Mouse (Mus musculus): Measurements from ENCODE around the gene Midn. TPM values are rescaled to one million over a fixed set of nuclear protein-coding genes. Genes with fewer than 3 reads are reported as not detected.

Midn gene
- polyA plus RNA-seq, 1 experiment, result 67.4 TPM

DNA sequence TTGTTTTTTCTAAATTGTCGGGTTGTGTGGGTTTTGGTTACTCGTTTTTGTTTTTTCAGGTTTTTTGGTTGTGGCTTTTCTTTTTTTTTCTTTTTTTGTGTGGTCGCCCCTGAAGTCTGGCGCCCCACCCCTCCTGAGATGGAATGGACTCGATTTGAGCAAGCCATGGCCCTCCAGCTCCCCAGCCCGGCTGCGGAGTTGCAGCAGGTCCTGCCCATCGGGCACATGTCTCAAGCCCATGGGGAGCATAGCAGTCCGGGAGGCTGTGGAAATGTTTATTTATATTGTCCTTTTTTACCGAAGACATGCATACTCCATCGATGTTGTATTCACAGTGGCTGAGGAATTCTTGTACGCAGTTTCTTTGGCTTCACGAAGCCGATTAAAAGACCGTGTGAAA is 23.2 kb downstream of the Midn start:
- no peaks in the 10 kb centered on the region for H3K9me3 ChIP-seq (replicated peaks; ENCODE audit: control insufficient read depth, insufficient read depth, low read length, poor library complexity, severe bottlenecking)
- no peaks in the 10 kb centered on the region for H3K27me3 ChIP-seq (ENCODE audit: control insufficient read depth, insufficient read depth, low read length, poor library complexity, severe bottlenecking)
- peaks cover 2% of the 10 kb centered on the region for H3K4me1 ChIP-seq (ENCODE audit: control insufficient read depth, insufficient read depth, low read length)
- peak overlapping the region; percentile 44; the same call in 1 of the 2 replicates for H3K9ac ChIP-seq (ENCODE audit: low read depth, poor library complexity, severe bottlenecking)
- H3K36me3 ChIP-seq (ENCODE audit: control insufficient read depth, insufficient read depth, low read length, poor library complexity, severe bottlenecking), result peaks cover 11% of the 10 kb centered on the region
- no peak for TF ChIP-seq POLR2A (IDR thresholded peaks at IDR 0.05; ENCODE audit: insufficient read depth, low read length)
- no peak for TF ChIP-seq EP300 (IDR thresholded peaks at IDR 0.05; ENCODE audit: insufficient read depth, low read depth, low read length)
- no peak for TF ChIP-seq CTCF (IDR thresholded peaks at IDR 0.05; ENCODE audit: low read depth, low read length)
- H3K4me3 ChIP-seq (ENCODE audit: low read depth, low read length), result peak overlapping the region; percentile 35
- no peak overlapping the region for H3K27ac ChIP-seq (ENCODE audit: insufficient read depth, low read length)

DNA sequence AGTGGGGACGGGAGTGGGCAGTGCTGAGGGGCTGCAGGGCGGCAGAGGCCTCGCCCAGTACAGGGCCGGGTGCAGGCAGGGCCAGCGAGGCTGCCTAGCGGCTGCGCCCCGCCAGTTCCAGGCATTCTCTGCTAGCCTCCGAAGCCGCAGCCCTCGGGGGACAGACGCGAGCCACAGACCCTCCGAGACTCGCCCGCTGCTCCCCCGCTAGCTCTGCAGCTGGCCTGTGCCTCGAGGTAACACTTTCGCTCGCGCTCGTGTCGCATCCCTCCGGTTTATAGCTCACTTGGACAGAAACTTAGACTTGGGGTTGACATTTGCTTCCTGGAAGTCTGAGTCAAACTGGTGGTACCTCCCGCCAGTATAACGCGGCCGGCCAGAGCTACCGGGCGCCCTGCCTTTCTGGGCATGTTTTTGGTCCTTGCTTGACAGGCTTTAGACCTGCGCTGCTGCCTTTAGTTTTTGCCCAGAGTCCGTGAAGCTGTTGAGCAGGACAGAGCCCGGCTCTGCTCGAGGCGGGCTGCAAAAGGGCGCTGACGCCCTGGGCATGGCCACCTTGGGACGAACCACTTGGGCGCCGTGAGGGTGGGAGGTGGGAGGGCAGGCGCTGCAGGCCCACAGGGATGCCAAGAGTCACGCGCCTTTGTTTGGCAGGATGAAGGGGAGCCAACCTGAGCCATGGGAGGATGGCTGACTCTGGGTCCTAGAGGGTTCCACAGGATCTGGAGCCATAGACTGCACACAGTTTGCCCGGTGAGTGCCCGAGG is 23.9 kb downstream of the Midn start:
- peaks cover 2% of the 10 kb centered on the region for H3K4me1 ChIP-seq (ENCODE audit: control insufficient read depth, insufficient read depth, low read length)
- no peaks in the 10 kb centered on the region for H3K9me3 ChIP-seq (replicated peaks; ENCODE audit: control insufficient read depth, insufficient read depth, low read length, poor library complexity, severe bottlenecking)
- peak overlapping the region; percentile 26; the same call in 1 of the 2 replicates for H3K27ac ChIP-seq (ENCODE audit: insufficient read depth, low read length)
- H3K4me3 ChIP-seq (ENCODE audit: low read depth, low read length), result peak overlapping the region; percentile 35
- H3K27me3 ChIP-seq (ENCODE audit: control insufficient read depth, insufficient read depth, low read length, poor library complexity, severe bottlenecking), result no peaks in the 10 kb centered on the region
- TF ChIP-seq EP300 (IDR thresholded peaks at IDR 0.05; ENCODE audit: insufficient read depth, low read depth, low read length) (no peak), CTCF (IDR thresholded peaks at IDR 0.05; ENCODE audit: low read depth, low read length) (no peak), POLR2A (IDR thresholded peaks at IDR 0.05; ENCODE audit: insufficient read depth, low read length) (no peak)
- peak overlapping the region; percentile 44 for H3K9ac ChIP-seq (ENCODE audit: low read depth, poor library complexity, severe bottlenecking)
- peaks cover 11% of the 10 kb centered on the region for H3K36me3 ChIP-seq (ENCODE audit: control insufficient read depth, insufficient read depth, low read length, poor library complexity, severe bottlenecking)

DNA sequence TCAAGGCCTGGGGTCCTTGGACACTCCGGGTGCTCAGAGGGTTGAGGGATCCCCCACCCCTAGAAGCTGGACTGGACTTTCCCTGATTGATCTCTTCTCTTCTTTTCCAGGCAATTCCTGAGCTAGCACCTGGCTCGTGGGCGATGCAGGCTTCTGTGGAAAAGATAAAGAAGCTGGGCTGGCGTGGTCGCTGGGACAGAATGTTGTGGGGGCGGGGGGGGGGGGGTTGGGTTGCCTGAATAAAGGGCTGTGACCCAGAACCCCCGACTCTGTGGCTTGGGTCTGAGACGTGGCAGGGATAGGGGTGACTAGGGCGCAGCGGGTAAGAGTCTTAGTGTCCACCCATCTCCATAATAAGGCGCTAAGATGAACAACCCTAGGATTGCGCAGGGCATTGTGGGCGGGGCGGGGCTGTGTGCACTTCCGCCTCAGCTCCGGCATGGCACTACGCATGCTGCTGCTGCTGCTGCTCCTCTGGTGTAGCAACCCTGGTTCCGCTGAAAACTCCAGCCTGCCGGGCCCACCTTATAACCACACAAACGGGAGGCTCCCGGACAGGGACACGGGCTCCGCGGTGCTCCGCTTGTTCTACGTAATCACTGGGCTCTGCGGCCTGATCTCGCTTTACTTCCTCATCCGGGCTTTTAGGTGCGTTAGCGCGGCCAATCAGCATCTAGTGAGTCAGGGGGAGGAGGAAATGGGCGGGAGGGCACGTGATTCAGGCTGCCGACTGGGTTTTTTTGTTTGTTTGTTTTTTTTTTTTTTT is 24.6 kb downstream of the Midn start, which contains the start of gene 1600002K03Rik:
1600002K03Rik (plus strand) TSS at position 418 of the 766 bp plus-strand sequence.
- Histone ChIP-seq H3K27me3 (ENCODE audit: control insufficient read depth, insufficient read depth, low read length, poor library complexity, severe bottlenecking) (no peaks in the 10 kb centered on the region), H3K4me1 (ENCODE audit: control insufficient read depth, insufficient read depth, low read length) (peaks cover 2% of the 10 kb centered on the region), H3K36me3 (ENCODE audit: control insufficient read depth, insufficient read depth, low read length, poor library complexity, severe bottlenecking) (peaks cover 11% of the 10 kb centered on the region), H3K27ac (ENCODE audit: insufficient read depth, low read length) (peak within 1 kb of the TSS; percentile 35), H3K9ac (ENCODE audit: low read depth, poor library complexity, severe bottlenecking) (peak within 1 kb of the TSS; percentile 44), H3K4me3 (ENCODE audit: low read depth, low read length) (peak within 1 kb of the TSS; percentile 55), H3K9me3 (replicated peaks; ENCODE audit: control insufficient read depth, insufficient read depth, low read length, poor library complexity, severe bottlenecking) (no peaks in the 10 kb centered on the region)
- no peak for TF ChIP-seq POLR2A (IDR thresholded peaks at IDR 0.05; ENCODE audit: insufficient read depth, low read length)
- TF ChIP-seq EP300 (IDR thresholded peaks at IDR 0.05; ENCODE audit: insufficient read depth, low read depth, low read length), result no peak
- no peak for TF ChIP-seq CTCF (IDR thresholded peaks at IDR 0.05; ENCODE audit: low read depth, low read length)

DNA sequence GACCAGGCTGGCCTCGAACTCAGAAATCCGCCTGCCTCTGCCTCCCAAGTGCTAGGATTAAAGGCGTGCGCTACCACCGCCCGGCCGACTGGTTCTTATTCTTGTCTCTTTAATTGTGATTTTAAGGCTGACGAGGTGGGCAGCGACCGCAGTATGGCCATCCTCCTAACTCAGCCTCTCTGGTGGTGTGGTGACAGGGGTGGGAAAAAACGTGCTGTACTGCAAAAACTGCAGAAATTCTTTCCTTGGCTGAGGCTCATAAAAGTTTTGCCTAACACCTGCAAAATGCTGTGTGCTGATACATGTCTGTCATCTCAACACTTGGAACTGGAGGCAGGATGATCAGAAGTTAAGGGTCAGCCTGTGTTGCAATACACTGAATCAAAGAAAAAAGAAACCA is 25.3 kb downstream of the Midn start:
- Histone ChIP-seq H3K9me3 (replicated peaks; ENCODE audit: control insufficient read depth, insufficient read depth, low read length, poor library complexity, severe bottlenecking) (no peaks in the 10 kb centered on the region), H3K4me1 (ENCODE audit: control insufficient read depth, insufficient read depth, low read length) (peaks cover 2% of the 10 kb centered on the region)

DNA sequence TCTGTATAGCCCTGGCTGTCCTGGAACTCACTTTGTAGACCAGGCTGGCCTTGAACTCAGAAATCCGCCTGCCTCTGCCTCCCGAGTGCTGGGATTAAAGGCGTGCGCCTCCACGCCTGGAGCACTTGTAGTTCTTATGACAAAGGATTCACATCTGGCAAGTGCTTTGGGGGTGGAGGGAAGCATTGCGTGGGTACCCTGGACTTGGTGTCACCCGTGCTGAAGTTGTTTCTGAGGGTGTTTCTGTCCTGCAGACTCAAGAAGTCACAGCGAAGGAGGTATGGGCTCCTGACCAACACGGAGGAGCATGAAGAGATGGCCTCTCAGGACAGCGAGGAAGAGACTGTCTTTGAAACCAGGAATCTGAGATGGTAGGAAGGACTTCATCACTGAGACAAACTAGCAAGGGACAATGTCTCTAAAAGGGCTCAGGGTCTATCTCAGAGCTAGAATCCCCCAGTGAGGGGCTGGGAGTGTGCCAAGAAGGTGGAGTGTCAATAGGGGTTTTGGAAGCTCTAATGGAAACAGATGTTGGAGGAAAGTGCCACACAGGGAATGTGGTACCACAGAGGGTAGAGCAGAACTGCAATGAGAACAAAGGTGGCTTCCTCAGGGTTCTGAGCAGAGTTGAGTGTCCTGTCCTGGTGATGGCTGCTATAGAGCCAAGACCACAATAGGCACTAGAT is 26.0 kb downstream of the Midn start:
- H3K9me3 ChIP-seq (replicated peaks; ENCODE audit: control insufficient read depth, insufficient read depth, low read length, poor library complexity, severe bottlenecking), result no peaks in the 10 kb centered on the region
- peaks cover 11% of the 10 kb centered on the region for H3K36me3 ChIP-seq (ENCODE audit: control insufficient read depth, insufficient read depth, low read length, poor library complexity, severe bottlenecking)
- H3K4me3 ChIP-seq (ENCODE audit: low read depth, low read length), result no peak overlapping the region
- H3K27ac ChIP-seq (ENCODE audit: insufficient read depth, low read length), result no peak overlapping the region
- TF ChIP-seq CTCF (IDR thresholded peaks at IDR 0.05; ENCODE audit: low read depth, low read length) (no peak), POLR2A (IDR thresholded peaks at IDR 0.05; ENCODE audit: insufficient read depth, low read length) (no peak), EP300 (IDR thresholded peaks at IDR 0.05; ENCODE audit: insufficient read depth, low read depth, low read length) (no peak)
- H3K9ac ChIP-seq (ENCODE audit: low read depth, poor library complexity, severe bottlenecking), result no peak overlapping the region
- no peaks in the 10 kb centered on the region for H3K27me3 ChIP-seq (ENCODE audit: control insufficient read depth, insufficient read depth, low read length, poor library complexity, severe bottlenecking)
- H3K4me1 ChIP-seq (ENCODE audit: control insufficient read depth, insufficient read depth, low read length), result peaks cover 2% of the 10 kb centered on the region

More for the DNA sequence above, 25.3 kb downstream of the Midn start:
- Histone ChIP-seq H3K4me3 (ENCODE audit: low read depth, low read length) (peak overlapping the region; percentile 55), H3K27ac (ENCODE audit: insufficient read depth, low read length) (peak overlapping the region; percentile 29; the same call in 1 of the 2 replicates), H3K27me3 (ENCODE audit: control insufficient read depth, insufficient read depth, low read length, poor library complexity, severe bottlenecking) (no peaks in the 10 kb centered on the region), H3K36me3 (ENCODE audit: control insufficient read depth, insufficient read depth, low read length, poor library complexity, severe bottlenecking) (peaks cover 11% of the 10 kb centered on the region), H3K9ac (ENCODE audit: low read depth, poor library complexity, severe bottlenecking) (peak overlapping the region; percentile 44)
- no peak for TF ChIP-seq POLR2A (IDR thresholded peaks at IDR 0.05; ENCODE audit: insufficient read depth, low read length)
